Mouse (Mus musculus) olfactory bulb, adult 2 months (tissue): ENCODE data around the gene Ifit1bl2.

Experiments
- CTCF ChIP-seq: fragments of 200-500 bp; IDR thresholded peaks from 2 replicates; pipeline ENCODE4 v1.5.1; 2012; ENCODE audit warnings: low read depth, mild to moderate bottlenecking, low read length, moderate library complexity; ENCODE audit not compliant: insufficient read depth
- POLR2A ChIP-seq: fragments of 200-500 bp; IDR thresholded peaks from 2 replicates; pipeline ENCODE4 v1.6.1; 2012; ENCODE audit warnings: mild to moderate bottlenecking, low read depth, low read length, moderate library complexity; ENCODE audit not compliant: insufficient read depth

- TF ChIP-seq CTCF (no peak), POLR2A (no peak)
Measured at GRCm38 (mm10) chr19:34631487-34631886, 9.1 kb downstream of the Ifit1bl2 start.
